Mouse (Mus musculus) urinary bladder, postnatal 10 days (tissue): Measurements from ENCODE around the gene Srrm3.

ENCODE experiments used
- DNase-seq: peaks from one replicate; pipeline ENCODE4 v3.0.0; 2022; ENCODE audit warnings: low spot score

Gene Srrm3

GRCm38 (mm10) chr5:135806555-135807262 lies at the start of gene Srrm3:
Srrm3 (plus strand) TSS chr5:135806890.
- peak; percentile 70 for DNase-seq

DNA sequence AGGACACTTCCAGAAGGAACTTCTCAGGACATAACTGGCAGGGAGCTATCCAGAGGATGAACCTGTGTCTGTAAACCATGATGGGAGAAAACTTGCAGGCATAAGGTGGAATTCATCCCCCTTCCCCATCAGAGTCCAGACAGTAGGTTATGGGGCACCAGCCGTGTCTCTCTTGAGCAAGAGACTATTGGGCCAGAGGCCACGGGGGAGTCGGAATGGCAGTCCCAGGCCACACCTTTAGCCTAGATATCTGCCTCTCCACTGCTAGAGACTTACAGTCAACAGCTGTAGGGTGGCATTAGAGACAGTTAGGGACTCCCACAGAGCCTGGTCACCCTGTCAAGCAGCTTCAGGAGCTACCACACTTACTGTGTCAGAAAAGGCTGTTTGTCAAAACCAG lies 44.8 kb upstream of the Srrm3 start:
- no peak for DNase-seq

DNA sequence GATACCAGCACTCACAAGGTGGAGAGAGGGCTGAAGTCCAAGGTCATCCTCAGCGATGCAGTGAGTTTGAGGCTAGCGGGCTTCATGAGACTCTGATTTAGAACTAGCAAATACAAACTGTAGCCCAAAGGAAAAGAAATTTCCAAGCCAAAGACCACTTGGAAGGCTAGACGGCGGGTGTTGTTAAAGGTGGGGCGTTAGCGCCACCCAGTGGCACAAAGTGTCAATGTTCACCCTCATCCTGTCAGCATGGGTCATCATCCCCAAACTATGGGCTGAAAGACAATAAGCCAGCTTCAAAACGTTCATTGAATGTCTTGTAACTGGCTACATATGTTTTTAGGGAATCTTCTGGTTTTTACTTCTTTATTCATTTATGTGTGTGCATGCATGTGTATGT lies 43.2 kb upstream of the Srrm3 start:
- DNase-seq, result no peak

- no peak for DNase-seq
Observed at GRCm38 (mm10) chr5:135764971-135765370, 41.7 kb upstream of the Srrm3 start.

- no peak for DNase-seq
Observed at GRCm38 (mm10) chr5:135772519-135772918, 34.2 kb upstream of the Srrm3 start.

DNA sequence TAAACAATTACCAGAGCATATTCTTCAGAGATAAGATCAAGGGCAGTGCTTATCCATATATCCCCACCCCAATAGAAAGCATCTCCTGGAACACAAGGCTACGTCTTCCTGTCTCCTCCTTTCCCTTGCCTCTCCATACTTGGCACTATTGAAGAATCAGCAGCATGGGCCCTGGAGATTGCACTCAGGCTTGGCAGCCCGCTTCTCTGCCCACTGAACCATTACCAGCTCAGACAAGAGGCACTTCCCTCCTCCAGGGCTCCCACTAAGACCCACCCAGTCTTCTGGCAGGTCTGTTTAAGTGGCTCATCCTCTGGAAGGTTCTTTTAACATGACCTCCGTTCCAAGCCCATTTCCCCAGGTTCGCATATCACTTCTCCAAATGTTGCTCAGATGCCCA lies 30.1 kb upstream of the Srrm3 start:
- DNase-seq, result no peak

DNA sequence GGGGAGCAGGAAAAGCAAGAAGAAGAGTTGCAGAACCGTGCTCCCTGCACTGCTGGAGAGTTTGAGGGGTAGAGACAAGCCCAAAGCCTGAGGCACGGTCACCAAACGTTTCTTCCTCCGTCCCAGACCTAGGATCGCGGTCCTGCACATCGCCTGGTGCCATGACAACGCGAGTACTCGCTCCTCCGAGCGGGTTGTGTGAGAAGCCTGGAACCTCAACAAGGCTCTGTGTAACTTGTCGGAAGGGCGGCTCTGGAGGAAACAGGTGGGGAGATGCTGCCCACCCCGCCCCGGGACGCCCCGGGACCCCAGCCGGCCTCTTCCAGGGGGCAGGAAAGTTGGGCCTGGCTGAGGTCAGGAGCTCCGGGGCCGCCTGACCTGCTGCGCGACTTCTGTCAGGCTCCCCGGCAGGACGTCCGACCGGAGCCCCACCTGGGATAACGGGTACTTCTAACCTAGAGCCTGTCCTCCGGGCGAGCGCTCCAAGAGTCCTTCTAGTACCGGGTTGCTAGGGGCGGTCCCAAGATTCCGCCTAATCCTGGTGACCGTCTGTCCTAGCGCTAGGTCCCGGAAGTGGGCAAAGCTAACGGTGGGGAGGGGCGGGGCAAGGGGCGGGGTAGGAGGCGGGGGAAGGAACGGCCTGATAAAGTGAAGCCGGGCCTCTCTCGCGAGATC lies 28.8 kb upstream of the Srrm3 start, which contains the start of gene Styxl1:
Gene Styxl1, minus strand, starts transcription at position 590 of the 675 bp plus-strand sequence.
- DNase-seq, result peak; percentile 23

DNA sequence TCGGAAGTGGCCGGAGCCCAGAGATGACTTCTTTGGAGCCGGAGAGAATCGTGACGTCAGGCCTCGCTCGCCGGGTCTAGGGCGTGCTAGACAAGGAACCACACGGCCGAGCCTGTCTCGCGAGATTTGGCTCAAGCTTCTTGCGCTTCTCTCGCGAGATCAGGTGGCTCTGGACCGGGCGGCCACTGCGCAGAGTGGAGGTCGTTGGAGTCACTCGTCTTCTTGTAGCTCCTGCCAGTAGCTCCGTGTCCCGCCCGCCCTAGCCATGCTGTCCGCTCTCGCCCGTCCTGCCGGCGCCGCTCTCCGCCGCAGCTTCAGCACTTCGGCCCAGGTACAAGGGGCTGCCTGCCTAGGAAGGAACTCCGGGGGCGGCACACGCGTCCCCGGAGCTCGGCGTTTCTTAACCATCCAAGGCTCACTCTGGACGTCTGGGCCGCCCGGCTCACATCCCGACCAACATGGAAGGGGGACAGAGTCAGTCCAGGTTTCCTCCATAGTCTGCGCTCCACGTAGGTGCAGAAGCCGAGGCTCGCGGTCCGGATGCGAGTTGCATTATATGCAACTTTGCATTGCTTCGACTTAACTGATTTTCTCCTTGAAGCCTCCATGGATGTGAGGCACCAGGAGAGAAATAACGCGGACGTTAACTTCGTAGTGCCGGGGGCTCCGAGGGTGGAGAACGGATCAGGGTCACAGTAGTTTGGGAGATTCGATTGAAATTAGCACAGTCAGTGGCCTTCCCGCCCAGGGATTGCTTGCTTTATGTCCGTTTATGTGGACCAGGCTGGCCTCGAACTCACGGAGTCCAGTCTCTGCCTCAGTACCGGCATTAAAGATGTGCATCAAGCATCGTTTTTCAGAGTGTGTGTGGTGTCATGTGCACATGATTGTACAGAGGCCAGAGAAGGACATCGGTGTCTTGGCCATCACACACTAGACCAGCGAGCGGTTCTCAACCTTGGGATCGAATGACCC lies 27.9 kb upstream of the Srrm3 start, which contains the start of gene Mdh2:
Gene Mdh2, plus strand, starts transcription at position 10 of the 975 bp plus-strand sequence.
- peak; percentile 99 for DNase-seq

- no peak for DNase-seq
Observed at GRCm38 (mm10) chr5:135780331-135780730, 26.4 kb upstream of the Srrm3 start.

DNA sequence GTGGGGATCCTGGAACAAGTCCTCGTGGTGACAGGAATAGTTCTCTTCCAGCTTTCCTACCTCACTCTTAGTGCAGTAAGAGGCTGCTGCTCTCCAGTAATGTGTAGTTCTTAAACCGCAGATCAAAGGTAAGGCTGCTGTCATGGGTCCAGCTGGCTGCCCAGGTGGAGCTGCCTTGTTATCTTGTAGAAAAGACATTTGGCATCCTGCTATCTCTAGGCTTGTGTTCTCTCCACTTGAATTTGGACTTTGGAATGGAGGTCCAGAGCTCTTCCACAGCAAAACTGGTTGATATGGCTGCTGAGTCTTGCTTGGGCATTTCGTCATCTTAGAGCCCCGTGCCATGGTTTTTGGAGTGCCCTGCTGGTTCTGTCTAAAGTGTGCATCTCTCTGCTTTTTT lies 23.8 kb upstream of the Srrm3 start:
- DNase-seq, result no peak

DNA sequence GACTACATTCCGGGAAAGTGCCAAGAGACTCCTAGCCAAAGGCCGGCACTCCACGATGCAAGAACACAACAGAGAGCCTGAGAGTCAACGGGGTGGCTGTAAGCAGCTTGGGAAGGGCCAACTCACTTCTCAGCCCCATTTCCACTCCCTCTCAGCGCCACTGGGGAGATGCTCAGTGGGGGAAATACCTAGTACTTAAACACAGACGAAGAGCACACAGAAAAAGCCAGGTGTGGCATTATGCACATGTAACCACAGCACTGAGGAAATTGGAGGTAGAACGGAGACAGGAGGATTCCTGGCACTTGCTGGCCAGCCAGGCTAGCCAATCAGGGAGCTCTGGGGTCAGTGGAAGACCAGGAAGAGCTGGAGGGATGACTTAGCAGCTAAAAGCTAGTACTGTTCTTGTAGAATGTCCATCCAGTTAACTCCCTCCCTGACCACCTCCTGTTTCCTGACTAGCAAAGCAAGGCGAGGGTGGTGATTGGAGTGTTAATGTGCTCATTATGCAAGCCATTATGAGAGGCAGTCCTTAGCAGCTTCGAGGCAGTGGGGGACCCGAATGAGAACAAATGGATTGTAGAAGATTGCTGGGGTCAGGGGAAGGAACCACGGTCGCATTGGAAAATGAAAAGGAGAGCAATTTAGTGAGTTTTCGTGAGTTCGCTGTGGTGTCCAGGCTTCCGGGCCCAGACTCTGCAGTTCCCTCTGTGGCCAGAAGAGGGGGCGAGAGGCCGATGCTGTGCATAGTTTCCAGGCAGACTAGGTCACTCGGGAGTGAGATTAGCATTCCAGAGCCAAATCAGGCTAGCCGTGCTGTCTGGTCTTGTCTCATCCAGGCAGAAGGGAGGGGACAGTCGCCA lies 12.5 kb upstream of the Srrm3 start:
- DNase-seq, result peak; percentile 59

DNA sequence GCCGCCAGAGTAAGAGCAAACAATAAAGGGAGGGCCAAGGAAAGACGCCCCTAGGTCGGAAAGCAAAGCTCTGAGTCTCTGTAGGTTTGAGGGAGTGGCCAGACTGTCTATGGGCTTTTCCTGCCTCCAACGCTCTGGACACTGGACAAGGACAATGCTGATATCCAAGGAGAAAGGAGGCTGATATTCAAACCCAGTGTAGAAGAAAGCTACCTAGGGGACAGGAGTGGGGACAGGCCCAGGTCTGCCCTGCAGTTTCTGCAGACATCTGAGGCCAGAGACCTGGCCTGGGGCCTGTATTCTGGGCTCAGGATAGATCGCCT lies 11.9 kb upstream of the Srrm3 start:
- no peak for DNase-seq

- no peak for DNase-seq
Observed at GRCm38 (mm10) chr5:135799746-135800145, 6.9 kb upstream of the Srrm3 start.

DNA sequence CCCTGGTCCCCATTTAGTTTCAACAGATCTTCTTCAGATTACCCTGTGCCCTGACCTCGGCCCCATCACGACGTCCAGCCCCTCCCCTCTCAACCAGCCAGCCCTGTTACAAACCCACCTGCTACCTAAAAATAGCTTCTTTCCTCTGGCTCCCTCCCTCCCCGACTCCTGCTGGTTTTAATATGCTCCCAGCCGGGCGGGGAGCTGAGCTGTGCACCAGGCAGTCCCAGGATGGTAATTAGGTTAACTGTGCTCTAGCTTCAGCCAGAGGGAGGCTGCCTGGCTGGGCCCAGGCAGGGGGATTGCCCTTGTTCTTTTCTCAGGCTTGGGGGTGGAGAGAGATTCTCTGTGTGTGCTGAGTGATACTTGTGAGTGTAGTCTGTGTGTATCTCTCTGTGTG lies 5.8 kb upstream of the Srrm3 start:
- no peak for DNase-seq

DNA sequence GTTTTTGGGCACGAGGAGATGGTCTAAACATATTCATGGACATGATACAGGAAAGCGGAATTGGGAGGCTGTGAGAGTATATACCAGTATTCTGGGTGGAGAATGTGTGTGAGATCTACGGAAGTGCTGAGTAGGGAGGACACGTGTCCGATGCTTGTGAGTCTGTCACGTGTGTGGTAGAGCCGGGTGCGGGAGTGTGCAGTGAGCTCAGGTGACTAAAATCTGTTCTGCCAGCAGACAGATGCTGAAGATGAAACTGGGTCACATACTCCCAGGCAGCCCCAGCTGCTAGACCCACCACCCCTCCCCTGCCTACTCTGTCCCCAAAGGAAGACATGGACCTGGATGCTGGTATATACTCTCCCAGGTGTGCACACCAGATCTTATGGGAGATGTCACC lies 4.0 kb upstream of the Srrm3 start:
- no peak for DNase-seq

DNA sequence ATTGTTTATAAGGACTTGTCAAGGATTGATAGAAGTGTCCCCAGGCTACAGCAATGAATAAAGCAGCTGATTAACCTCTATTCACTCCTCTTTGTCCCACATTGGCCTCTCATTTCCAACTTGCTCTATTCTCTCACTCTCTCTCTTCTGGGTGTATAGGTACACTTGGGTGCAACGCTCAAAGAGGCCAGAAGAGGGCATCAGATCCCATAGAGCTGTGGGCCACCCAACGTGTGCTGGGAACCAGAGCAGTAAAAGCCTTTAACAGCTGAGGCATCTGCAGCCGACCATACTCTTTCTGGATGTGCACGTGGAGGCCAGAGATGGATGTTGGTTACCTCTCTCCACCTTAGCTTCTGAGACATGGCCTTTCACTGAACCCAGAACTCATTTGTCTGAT lies 3.6 kb upstream of the Srrm3 start:
- no peak for DNase-seq

- no peak for DNase-seq
Observed at GRCm38 (mm10) chr5:135803676-135804075, 3.0 kb upstream of the Srrm3 start.

- DNase-seq, result no peak
Observed at GRCm38 (mm10) chr5:135804735-135805134, 2.0 kb upstream of the Srrm3 start.

GRCm38 (mm10) chr5:135807263-135807637 lies 560 bp downstream of the Srrm3 start:
- no peak for DNase-seq

- DNase-seq, result no peak
Observed at GRCm38 (mm10) chr5:135812991-135813390, 6.3 kb downstream of the Srrm3 start.

DNA sequence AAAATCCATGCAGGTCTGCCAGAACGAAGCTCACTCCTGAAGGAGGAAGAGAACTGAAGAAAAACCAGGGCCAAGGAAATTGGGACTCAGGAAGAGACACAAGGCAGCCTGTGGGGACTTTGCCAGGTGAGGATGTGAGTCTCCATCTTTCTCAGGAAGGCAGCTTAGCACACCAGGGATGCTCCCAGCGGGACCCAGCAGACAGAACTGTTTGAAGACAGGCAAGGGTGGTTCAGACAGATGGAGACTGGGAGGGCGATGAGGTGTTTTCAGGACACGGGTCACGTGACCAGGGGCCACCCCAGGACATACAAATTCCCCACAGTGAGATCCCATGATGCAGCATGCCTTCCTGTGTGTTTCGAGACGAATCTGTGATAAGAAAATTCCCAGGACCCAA lies 11.8 kb downstream of the Srrm3 start:
- DNase-seq, result no peak
